8 mouse cellular contexts compared by ENCODE assay signal in the genomic region with DNA sequence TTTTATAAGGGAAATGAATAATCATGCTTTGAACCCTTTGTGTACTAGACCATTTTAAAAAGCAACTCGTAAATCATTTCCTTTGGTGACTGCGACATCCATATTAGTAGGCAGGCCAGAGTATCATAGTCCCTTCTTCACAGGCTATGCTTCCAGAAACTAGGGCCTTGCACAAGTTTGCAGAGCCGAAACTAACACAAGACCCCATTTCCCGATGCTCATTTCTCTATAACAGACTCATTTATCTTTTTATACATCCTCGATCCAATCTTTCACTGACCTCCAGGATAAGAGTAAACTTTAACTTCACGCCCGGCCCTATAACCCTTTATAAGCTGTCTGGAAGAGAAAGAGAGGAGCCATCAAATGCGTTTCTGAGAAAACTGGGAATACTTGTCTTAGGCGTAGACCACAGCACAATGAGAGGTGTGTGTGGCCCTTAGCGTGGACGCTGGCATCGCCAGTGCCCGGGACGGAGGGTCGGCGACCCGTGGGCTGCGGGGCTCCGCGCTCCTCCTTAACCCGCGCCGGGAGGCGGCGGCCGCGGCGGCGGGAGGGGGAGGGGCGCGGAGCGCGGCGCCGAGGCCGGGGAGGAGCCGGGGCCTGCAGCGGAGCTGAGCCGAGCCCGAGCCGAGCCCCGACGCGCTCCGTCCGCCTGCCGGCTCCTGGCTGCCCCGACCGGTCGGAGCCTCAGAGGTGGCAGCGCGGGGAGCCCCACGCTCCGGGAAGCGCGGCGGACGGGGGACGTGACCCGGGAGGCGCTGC. TPM values are rescaled to one million over a fixed set of nuclear protein-coding genes. Genes with fewer than 3 reads are reported as not detected.
A peak's percentile ranks its signal among the peaks of the same experiment; 100 is the strongest.
DNase-seq lines count a peak whose midpoint lies in the region; ATAC-seq and TF ChIP-seq lines count a peak whose summit lies in the region.

Gene Foxj2 (plus strand): TSS at position 609 of the 765 bp plus-strand sequence.

- H3K4me2 ChIP-seq in CH12.LX (ENCODE audit: insufficient read depth, low read depth, poor library complexity, severe bottlenecking) = peak within 1 kb of the TSS; percentile 72
- H3K4me2 ChIP-seq in forebrain, embryonic 13.5 days = peak within 1 kb of the TSS; percentile 82
- peak within 1 kb of the TSS; percentile 90 for H3K4me2 ChIP-seq in neural tube, embryonic 14.5 days (ENCODE audit: low read depth, low read length)

- no peaks in the 10 kb centered on the region for H3K9me3 ChIP-seq in CH12.LX (replicated peaks; ENCODE audit: low read length)
- H3K9me3 ChIP-seq in forebrain, embryonic 13.5 days (replicated peaks) = no peaks in the 10 kb centered on the region
- H3K9me3 ChIP-seq in neural tube, embryonic 14.5 days (ENCODE audit: control insufficient read depth, low read length) = no peaks in the 10 kb centered on the region

- H3K4me1 ChIP-seq in CH12.LX (ENCODE audit: control insufficient read depth in 1 of 2, insufficient read depth in 2 of 2) = peaks cover 12 to 46% of the 10 kb centered on the region in 2 experiments
- peaks cover 37% of the 10 kb centered on the region for H3K4me1 ChIP-seq in forebrain, embryonic 13.5 days
- H3K4me1 ChIP-seq in neural tube, embryonic 14.5 days (ENCODE audit: control insufficient read depth, insufficient read depth, low read length) = peaks cover 13% of the 10 kb centered on the region

- peaks cover 4% of the 10 kb centered on the region; the same call in 1 of the 2 replicates for H3K79me2 ChIP-seq in CH12.LX (replicated peaks; ENCODE audit: control insufficient read depth, extremely low read depth, insufficient read depth, poor library complexity, severe bottlenecking)

- dilution Hi-C loops in CH12.LX (cut with MboI; ENCODE audit: extremely low pct_ligation_motif_present, extremely low pct_unique_long_range_greater_than_20kb, low sequenced_read_pairs) = no loop called here

- WGBS in forebrain, embryonic 13.5 days = 4% methylated on average over 23 of the region's 61 CpGs
- 2% methylated on average over 36 of the region's 61 CpGs for WGBS in neural tube, embryonic 14.5 days

- in situ Hi-C loops in CH12.LX (cut with MboI; ENCODE audit: low pct_ligation_motif_present, low pct_unique_long_range_greater_than_20kb, low sequenced_read_pairs) = no loop called here

- no peak for TF ChIP-seq CTCF in CH12.LX (conservative IDR thresholded peaks at IDR 0.05 in 1 of 2, IDR thresholded peaks at IDR 0.05 in 1 of 2; ENCODE audit: low read depth in 2 of 2, low read length in 2 of 2)

- H3K27ac ChIP-seq in CH12.LX (ENCODE audit: insufficient read depth, low read depth) = peak within 1 kb of the TSS; percentile 62; the same call in 1 of the 2 replicates
- no peak within 1 kb of the TSS for H3K27ac ChIP-seq in forebrain, embryonic 13.5 days
- H3K27ac ChIP-seq in neural tube, embryonic 14.5 days (ENCODE audit: low read depth, low read length) = peak within 1 kb of the TSS; percentile 64

- no peaks in the 10 kb centered on the region for H3K27me3 ChIP-seq in CH12.LX (replicated peaks)
- H3K27me3 ChIP-seq in forebrain, embryonic 13.5 days = no peaks in the 10 kb centered on the region
- H3K27me3 ChIP-seq in neural tube, embryonic 14.5 days (ENCODE audit: control insufficient read depth, insufficient read depth, low read length) = no peaks in the 10 kb centered on the region

- TF ChIP-seq POLR2A in CH12.LX (IDR thresholded peaks at IDR 0.05; ENCODE audit: low read depth, low read length) = no peak; the same call in 1 of the 2 replicates

- H3K9ac ChIP-seq in CH12.LX (ENCODE audit: insufficient read depth, low read depth) = peak within 1 kb of the TSS; percentile 97
- peak within 1 kb of the TSS; percentile 94 for H3K9ac ChIP-seq in forebrain, embryonic 13.5 days
- peak within 1 kb of the TSS; percentile 93 for H3K9ac ChIP-seq in neural tube, embryonic 14.5 days (replicated peaks; ENCODE audit: low read depth, low read length)

- peak within 1 kb of the TSS; percentile 80 to 95 (median 91) for H3K4me3 ChIP-seq in CH12.LX (replicated peaks in 1 of 3; ENCODE audit: low read depth in 2 of 3, low read length in 2 of 3, poor library complexity in 1 of 3)
- peak within 1 kb of the TSS; percentile 91 for H3K4me3 ChIP-seq in forebrain, embryonic 13.5 days
- H3K4me3 ChIP-seq in neural tube, embryonic 14.5 days (ENCODE audit: low read depth, low read length) = peak within 1 kb of the TSS; percentile 90

- no peak for DNase-seq in CH12.LX (ENCODE audit: extremely low read depth)
- peak; percentile 80 to 85 for DNase-seq in heart, postnatal 10 days
- DNase-seq in kidney, postnatal 36 days = peak; percentile 62 to 90
- peak; percentile 70 to 75 for DNase-seq in lung, adult 18-20 months
- DNase-seq in thymus, adult 18-20 months = peak; percentile 40 to 60

- intact Hi-C loops in heart, postnatal 10 days (cut with DNase I) = loop anchor here (1.0 kb wide), 1 partner anchor 8 kb away; no protein-coding TSS in a partner anchor

- TF ChIP-seq EP300 in CH12.LX (IDR thresholded peaks at IDR 0.05; ENCODE audit: low read length) = no peak

- no peak for TF ChIP-seq RAD21 in CH12.LX (IDR thresholded peaks at IDR 0.05; ENCODE audit: low read depth, low read length)

- ATAC-seq in cerebellum, adult (ENCODE audit: insufficient number of reproducible peaks, low FRiP score, low TSS enrichment) = peak; percentile 68
- ATAC-seq in forebrain, embryonic 13.5 days = peak; percentile 89
- peak; percentile 91 for ATAC-seq in neural tube, embryonic 14.5 days (ENCODE audit: low read depth)

- peaks cover 0 to 26% of the 10 kb centered on the region in 2 experiments for H3K36me3 ChIP-seq in CH12.LX (replicated peaks in 1 of 2; ENCODE audit: control insufficient read depth in 1 of 2, insufficient read depth in 1 of 2, low read length in 1 of 2)
- H3K36me3 ChIP-seq in forebrain, embryonic 13.5 days (ENCODE audit: poor library complexity, severe bottlenecking) = peaks cover 6% of the 10 kb centered on the region; the same call in 1 of the 2 replicates
- H3K36me3 ChIP-seq in neural tube, embryonic 14.5 days (ENCODE audit: control insufficient read depth, insufficient read depth, low read length) = no peaks in the 10 kb centered on the region

TF ChIP-seq in CH12.LX, 34 proteins besides CTCF, POLR2A, EP300 and RAD21:
- TF ChIP-seq UBTF (IDR thresholded peaks at IDR 0.05; ENCODE audit: low read depth, low read length) = peak; percentile 91
- TF ChIP-seq MAFK (IDR thresholded peaks at IDR 0.05; ENCODE audit: insufficient replicate concordance, low read length) = no peak
- no peak for TF ChIP-seq USF2 (conservative IDR thresholded peaks at IDR 0.05; ENCODE audit: low read depth, low read length)
- no peak for TF ChIP-seq USF1 (IDR thresholded peaks at IDR 0.05; ENCODE audit: low read depth, low read length)
- TF ChIP-seq PAX5 (IDR thresholded peaks at IDR 0.05; ENCODE audit: low read length) = no peak
- TF ChIP-seq MEF2A (IDR thresholded peaks at IDR 0.05; ENCODE audit: borderline replicate concordance, low read depth, low read length) = peak; percentile 17; the same call in 1 of the 2 replicates
- no peak for TF ChIP-seq ETS1 (conservative IDR thresholded peaks at IDR 0.05; ENCODE audit: low read depth, low read length)
- peak; percentile 37; the same call in 1 of the 2 replicates for TF ChIP-seq CHD2 (IDR thresholded peaks at IDR 0.05; ENCODE audit: low read length)
- TF ChIP-seq ELF1 (IDR thresholded peaks at IDR 0.05; ENCODE audit: low read depth, low read length) = 0 out of 2 replicates have a peak, but pooled peaks have one; percentile 18
- no peak for TF ChIP-seq MYC (IDR thresholded peaks at IDR 0.05; ENCODE audit: low read depth, low read length)
- TF ChIP-seq KAT2A (IDR thresholded peaks at IDR 0.05; ENCODE audit: insufficient replicate concordance, low read length) = no peak
- no peak for TF ChIP-seq NRF1 (IDR thresholded peaks at IDR 0.05; ENCODE audit: low read depth, low read length)
- TF ChIP-seq MAX (IDR thresholded peaks at IDR 0.05; ENCODE audit: low read length) = no peak
- no peak for TF ChIP-seq SMC3 (IDR thresholded peaks at IDR 0.05; ENCODE audit: low read depth, low read length)
- 0 out of 2 replicates have a peak, but pooled peaks have one; percentile 46 for TF ChIP-seq NELFE (IDR thresholded peaks at IDR 0.05; ENCODE audit: low read depth, low read length)
- TF ChIP-seq MAZ (IDR thresholded peaks at IDR 0.05; ENCODE audit: low read depth, low read length) = no peak
- TF ChIP-seq ZKSCAN1 (IDR thresholded peaks at IDR 0.05; ENCODE audit: borderline replicate concordance, low read depth, low read length) = no peak
- no peak for TF ChIP-seq ZMIZ1 (IDR thresholded peaks at IDR 0.05; ENCODE audit: low read depth, low read length)
- TF ChIP-seq ZNF384 (IDR thresholded peaks at IDR 0.05; ENCODE audit: low read depth, low read length) = no peak
- TF ChIP-seq HCFC1 (IDR thresholded peaks at IDR 0.05; ENCODE audit: low read depth, low read length) = no peak
- no peak for TF ChIP-seq E2F4 (IDR thresholded peaks at IDR 0.05; ENCODE audit: insufficient replicate concordance, low read depth, low read length)
- no peak for TF ChIP-seq TBP (conservative IDR thresholded peaks at IDR 0.05; ENCODE audit: low read depth, low read length)
- peak; percentile 51; the same call in 1 of the 2 replicates for TF ChIP-seq MXI1 (IDR thresholded peaks at IDR 0.05; ENCODE audit: low read depth, low read length)
- peak; percentile 36; the same call in 1 of the 2 replicates for TF ChIP-seq TCF12 (IDR thresholded peaks at IDR 0.05; ENCODE audit: low read depth, low read length)
- TF ChIP-seq GABPA (IDR thresholded peaks at IDR 0.05; ENCODE audit: insufficient replicate concordance, low read depth, low read length) = no peak
- no peak for TF ChIP-seq POLR2AphosphoS2 (IDR thresholded peaks at IDR 0.05; ENCODE audit: low read depth, low read length)
- TF ChIP-seq IRF4 (IDR thresholded peaks at IDR 0.05; ENCODE audit: low read depth, low read length) = no peak

RNA-seq across cellular contexts. Expression of gene Foxj2, which starts in this region (rescaled TPM):
- 2.5 and 2.7 TPM in 2 replicates for total RNA-seq in CH12.LX (2012; rRNA removed)
- 1.8 and 1.9 TPM in 2 replicates for total RNA-seq in CH12.LX (2014; rRNA removed)
- 4.6 and 5.4 TPM in 2 replicates for polyA plus RNA-seq in CH12.LX (2012; ENCODE audit: insufficient read length, low read depth)
- 4.4 and 4.5 TPM in 2 replicates for polyA plus RNA-seq in forebrain, embryonic 13.5 days (2015; fragmentation: Nextera tagmentation; extraction: Ambion mirVana)
- total RNA-seq in heart, postnatal 10 days (2021) = 10 to 100 TPM; 28.5 to 32.8 TPM
- 8.8 and 9.8 TPM in 2 replicates for polyA plus RNA-seq in neural tube, embryonic 14.5 days (2014; fragmentation: Nextera tagmentation; extraction: Ambion mirVana)

Comparison
In these comparisons a context has a peak if more than half of its experiments do, and no peak if none do; other contexts are left out.
1. RNA of gene Foxj2 (total RNA-seq): 28.5 to 32.8 TPM in heart, postnatal 10 days; 1.8 to 2.7 TPM in CH12.LX; every median in the first group is over 4 times any median in the second.
2. Peak in every context shown above with its lines, with median percentiles within 50 percentile points of each other: H3K4me2 ChIP-seq, H3K4me3 ChIP-seq, H3K9ac ChIP-seq and ATAC-seq.